Mouse (Mus musculus) myocyte (in vitro differentiated cells): Measurements from ENCODE around the gene Cep68. TPM values are rescaled to one million over a fixed set of nuclear protein-coding genes. Genes with fewer than 3 reads are reported as not detected.

Source experiments
- H3K27me3 ChIP-seq: one replicate; pipeline ENCODE4 v1.6.1; 2011; ENCODE audit not compliant: control insufficient read depth, insufficient read depth, insufficient read length
- H3K36me3 ChIP-seq: one replicate; pipeline ENCODE4 v1.6.1; 2011; ENCODE audit not compliant: control insufficient read depth, insufficient read depth
- H3K4me2 ChIP-seq: one replicate; pipeline ENCODE4 v1.6.1; 2011; ENCODE audit warnings: low read depth, control low read depth
- H3K4me3 ChIP-seq: one replicate; pipeline ENCODE4 v1.5.1; 2011; ENCODE audit warnings: mild to moderate bottlenecking, control low read depth, moderate library complexity
- H3K79me2 ChIP-seq: one replicate; pipeline ENCODE4 v1.6.1; 2011; ENCODE audit not compliant: control insufficient read depth, insufficient read depth
- H3ac ChIP-seq: one replicate; pipeline ENCODE4 v1.6.1; 2011; ENCODE audit not compliant: control insufficient read depth, insufficient read length
- CEBPB ChIP-seq: IDR thresholded peaks from 2 replicates; pipeline ENCODE4 v1.6.1; 2011; ENCODE audit warnings: mild to moderate bottlenecking, moderate library complexity; ENCODE audit not compliant: poor library complexity, insufficient read depth, severe bottlenecking
- E2F4 ChIP-seq: IDR thresholded peaks from one replicate; pipeline ENCODE4 v1.6.1; 2011; ENCODE audit warnings: mild to moderate bottlenecking, control low read depth, moderate library complexity; ENCODE audit not compliant: insufficient read depth
- MAX ChIP-seq: IDR thresholded peaks from one replicate; pipeline ENCODE4 v1.6.1; 2011; ENCODE audit warnings: low read depth, mild to moderate bottlenecking, control low read depth
- MYOD1 ChIP-seq, 3 experiments: IDR thresholded peaks; one replicate each; pipeline ENCODE4 v1.6.1; 2011; ENCODE audit warnings: control low read depth in 2 of 3, low read depth in 2 of 3, mild to moderate bottlenecking in 2 of 3, moderate library complexity in 1 of 3; ENCODE audit not compliant: insufficient read length in 2 of 3, control insufficient read depth in 1 of 3
- MYOG ChIP-seq, 3 experiments: IDR thresholded peaks; one replicate each; pipeline ENCODE4 v1.6.1; 2011; ENCODE audit warnings: control low read depth in 2 of 3, low read depth in 2 of 3, mild to moderate bottlenecking in 2 of 3; ENCODE audit not compliant: insufficient read length in 2 of 3, control insufficient read depth in 1 of 3, insufficient read depth in 1 of 3
- POLR2A ChIP-seq: IDR thresholded peaks from one replicate; pipeline ENCODE4 v1.6.1; 2011; ENCODE audit warnings: low read depth, mild to moderate bottlenecking, control low read depth, moderate library complexity; ENCODE audit not compliant: insufficient read length
- POLR2AphosphoS2 ChIP-seq: IDR thresholded peaks from one replicate; pipeline ENCODE4 v1.6.1; 2011; ENCODE audit warnings: low read depth, control low read depth; ENCODE audit not compliant: insufficient read length
- REST ChIP-seq: IDR thresholded peaks from one replicate; pipeline ENCODE4 v1.6.1; 2011; ENCODE audit warnings: mild to moderate bottlenecking, control low read depth, moderate library complexity; ENCODE audit not compliant: insufficient read depth, insufficient read length
- SRF ChIP-seq: IDR thresholded peaks from one replicate; pipeline ENCODE4 v1.6.1; 2011; ENCODE audit warnings: low read depth; ENCODE audit not compliant: control insufficient read depth, insufficient read length
- TCF12 ChIP-seq: IDR thresholded peaks from one replicate; pipeline ENCODE4 v1.6.1; 2011; ENCODE audit warnings: mild to moderate bottlenecking, control low read depth; ENCODE audit not compliant: poor library complexity, insufficient read depth, severe bottlenecking
- TCF3 ChIP-seq: IDR thresholded peaks from one replicate; pipeline ENCODE4 v1.6.1; 2011; ENCODE audit warnings: low read depth, control low read depth; ENCODE audit not compliant: insufficient read length
- USF1 ChIP-seq: IDR thresholded peaks from one replicate; pipeline ENCODE4 v1.6.1; 2011; ENCODE audit warnings: low read depth, mild to moderate bottlenecking, control low read depth, moderate library complexity
- polyA plus RNA-seq: library from polyadenylated mRNA; unstranded; fragments of >200 nt; fragmentation: generic; extraction: Trizol; gene quantifications from one replicate; pipeline ENCODE4 v1.2.1, GENCODE M21; 2012; ENCODE audit warnings: missing spikeins

Cep68 gene
- polyA plus RNA-seq, 1 experiment, result 9.3 TPM

- Histone ChIP-seq H3K79me2 (peaks cover 99% of the 10 kb centered on the region), H3ac (no peak overlapping the region), H3K36me3 (peaks cover 24% of the 10 kb centered on the region), H3K27me3 (no peaks in the 10 kb centered on the region), H3K4me2 (no peak overlapping the region), H3K4me3 (no peak overlapping the region)
- TF ChIP-seq MYOD1 (IDR thresholded peaks at IDR 0.05; ENCODE audit: control insufficient read depth in 1 of 3, insufficient read length in 2 of 3, low read depth in 2 of 3) (no peak), USF1 (peak; percentile 15)
Measured at GRCm38 (mm10) chr11:20214779-20215178, 34.5 kb downstream of the Cep68 start.

- no peaks in the 10 kb centered on the region for H3K27me3 ChIP-seq
- no peak overlapping the region for H3K4me2 ChIP-seq
- peaks cover 100% of the 10 kb centered on the region for H3K79me2 ChIP-seq
- no peak overlapping the region for H3ac ChIP-seq
- no peaks in the 10 kb centered on the region for H3K36me3 ChIP-seq
- TF ChIP-seq CEBPB (no peak), TCF3 (no peak), USF1 (no peak), POLR2AphosphoS2 (no peak), E2F4 (no peak), TCF12 (no peak)
- H3K4me3 ChIP-seq, result no peak overlapping the region
Measured at GRCm38 (mm10) chr11:20211838-20212237, 37.4 kb downstream of the Cep68 start.

DNA sequence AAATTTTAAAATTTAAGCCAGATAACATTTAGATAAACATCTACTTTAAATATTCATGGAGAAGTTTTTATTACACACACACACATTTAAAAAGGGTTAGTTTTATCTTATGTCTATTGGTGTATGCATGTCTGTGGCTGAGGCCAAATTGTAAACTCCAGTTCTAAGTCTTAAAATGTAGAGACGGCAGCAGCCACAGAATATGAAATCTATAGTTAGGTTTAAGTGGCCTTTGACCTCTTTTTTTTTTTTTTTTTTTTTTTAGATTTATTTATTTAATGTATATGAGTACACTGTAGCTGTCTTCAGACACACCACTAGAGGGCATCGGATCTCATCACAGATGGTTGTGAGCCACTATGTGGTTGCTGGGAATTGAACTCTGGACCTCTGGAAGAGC is 41.6 kb downstream of the Cep68 start:
- TF ChIP-seq CEBPB (no peak), MAX (no peak), MYOD1 (IDR thresholded peaks at IDR 0.05; ENCODE audit: control insufficient read depth in 1 of 3, insufficient read length in 2 of 3, low read depth in 2 of 3) (no peak), TCF12 (no peak), POLR2AphosphoS2 (no peak), USF1 (no peak), E2F4 (no peak), TCF3 (no peak), MYOG (IDR thresholded peaks at IDR 0.05; ENCODE audit: control insufficient read depth in 1 of 3, insufficient read depth in 1 of 3, insufficient read length in 2 of 3, low read depth in 2 of 3) (no peak), REST (no peak), SRF (no peak), POLR2A (no peak)
- no peak overlapping the region for H3K4me3 ChIP-seq

GRCm38 (mm10) chr11:20206626-20207223 is 42.5 kb downstream of the Cep68 start:
- H3K4me2 ChIP-seq, result no peak overlapping the region
- TF ChIP-seq TCF3 (no peak), POLR2AphosphoS2 (no peak), E2F4 (no peak), CEBPB (no peak), USF1 (no peak), SRF (no peak), REST (no peak), POLR2A (no peak), MAX (no peak), TCF12 (no peak), MYOG (IDR thresholded peaks at IDR 0.05; ENCODE audit: control insufficient read depth in 1 of 3, insufficient read depth in 1 of 3, insufficient read length in 2 of 3, low read depth in 2 of 3) (no peak), MYOD1 (IDR thresholded peaks at IDR 0.05; ENCODE audit: control insufficient read depth in 1 of 3, insufficient read length in 2 of 3, low read depth in 2 of 3) (no peak)

More for the DNA sequence above, 41.6 kb downstream of the Cep68 start:
- Histone ChIP-seq H3K36me3 (no peaks in the 10 kb centered on the region), H3K27me3 (no peaks in the 10 kb centered on the region), H3K79me2 (peaks cover 100% of the 10 kb centered on the region), H3K4me2 (no peak overlapping the region), H3ac (no peak overlapping the region)

DNA sequence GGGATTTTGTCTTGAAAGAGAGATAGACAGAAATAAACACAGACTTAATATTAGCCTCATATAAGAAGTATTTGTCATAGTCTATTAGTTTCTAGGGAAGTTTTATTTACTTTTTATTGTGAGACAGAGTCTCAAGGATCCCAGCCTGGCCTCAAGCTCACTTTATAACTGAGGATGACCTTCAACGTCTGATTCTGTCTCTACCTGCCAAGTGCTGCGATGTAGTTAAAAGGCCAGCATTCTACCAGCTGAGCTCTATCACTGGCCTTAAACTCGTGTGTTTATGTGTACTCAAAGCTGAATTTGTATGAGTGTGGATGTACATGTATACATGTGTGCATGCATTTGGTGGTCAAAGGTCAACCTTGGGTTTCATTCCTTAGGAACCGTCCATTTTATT is 43.7 kb downstream of the Cep68 start:
- H3K4me2 ChIP-seq, result no peak overlapping the region
- H3K4me3 ChIP-seq, result no peak overlapping the region
- no peaks in the 10 kb centered on the region for H3K36me3 ChIP-seq
- no peaks in the 10 kb centered on the region for H3K27me3 ChIP-seq
- H3ac ChIP-seq, result no peak overlapping the region
- TF ChIP-seq POLR2A (no peak), SRF (no peak)
- peaks cover 88% of the 10 kb centered on the region for H3K79me2 ChIP-seq

More at GRCm38 (mm10) chr11:20206626-20207223, 42.5 kb downstream of the Cep68 start:
- peaks cover 100% of the 10 kb centered on the region for H3K79me2 ChIP-seq
- no peak overlapping the region for H3ac ChIP-seq
- no peaks in the 10 kb centered on the region for H3K27me3 ChIP-seq
- H3K36me3 ChIP-seq, result no peaks in the 10 kb centered on the region
- H3K4me3 ChIP-seq, result no peak overlapping the region
